Mouse (Mus musculus): ENCODE measurements around the gene Cenpe. TPM values are rescaled to one million over a fixed set of nuclear protein-coding genes. Genes with fewer than 3 reads are reported as not detected.

Cenpe gene
- polyA plus RNA-seq, 1 experiment = 48.3 TPM

DNA sequence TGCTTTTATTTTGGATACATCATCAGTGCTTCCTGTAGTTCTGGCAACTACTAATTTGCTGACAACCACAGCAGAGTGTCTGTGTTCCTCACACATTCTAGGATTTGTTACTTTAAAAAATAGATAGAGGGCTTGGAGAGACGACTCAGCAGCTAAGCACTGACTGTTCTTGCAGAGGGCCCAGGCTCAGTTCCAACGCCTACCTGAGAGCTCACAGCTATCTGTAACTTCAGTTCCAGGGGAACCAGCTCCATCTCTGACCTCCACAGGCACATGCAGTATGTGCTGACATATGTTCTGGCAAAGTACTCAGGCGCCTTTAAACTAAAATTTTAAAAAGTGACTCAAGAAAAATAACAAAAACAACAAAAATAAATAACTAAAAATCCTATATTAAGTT, 19.7 kb downstream of the Cenpe start:
- TF ChIP-seq CTCF (IDR thresholded peaks at IDR 0.05; ENCODE audit: control insufficient read depth, insufficient read depth, low read length) = no peak
- no peak for TF ChIP-seq POLR2A (IDR thresholded peaks at IDR 0.05; ENCODE audit: borderline replicate concordance, control insufficient read depth, low read depth, low read length)
- no peak overlapping the region for H3K27ac ChIP-seq (ENCODE audit: control insufficient read depth, insufficient read depth, low read depth, low read length, poor library complexity)
- no peak overlapping the region for H3K4me3 ChIP-seq (replicated peaks; ENCODE audit: control insufficient read depth, low read depth, low read length)
- 88% methylated on average over 3 of the region's 3 CpGs for WGBS
- no peaks in the 10 kb centered on the region for H3K4me1 ChIP-seq (ENCODE audit: control insufficient read depth, insufficient read depth, low read length)

DNA sequence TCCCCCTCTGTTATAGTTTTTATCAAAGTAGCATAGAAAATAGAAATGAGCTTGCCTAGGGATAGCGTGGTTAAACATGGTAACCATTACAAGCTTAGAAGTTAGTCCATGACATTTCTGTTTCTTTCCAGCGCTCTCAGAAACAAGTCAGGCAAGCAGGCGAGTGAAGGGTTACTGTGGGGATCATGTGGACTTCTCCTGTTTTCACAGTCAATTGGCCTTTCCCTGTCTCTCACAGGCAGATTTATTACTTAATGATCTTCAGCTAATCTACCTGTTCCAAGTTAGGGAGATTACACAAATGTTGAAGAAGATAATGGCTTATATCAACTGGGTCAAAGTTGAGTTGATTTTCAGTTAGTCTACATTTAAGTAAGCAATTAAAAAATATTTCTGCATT, 20.1 kb downstream of the Cenpe start:
- Histone ChIP-seq H3K4me3 (replicated peaks; ENCODE audit: control insufficient read depth, low read depth, low read length) (no peak overlapping the region), H3K27ac (ENCODE audit: control insufficient read depth, insufficient read depth, low read depth, low read length, poor library complexity) (no peak overlapping the region), H3K4me1 (ENCODE audit: control insufficient read depth, insufficient read depth, low read length) (no peaks in the 10 kb centered on the region)
- WGBS = 92% methylated on average over 3 of the region's 3 CpGs
- TF ChIP-seq CTCF (IDR thresholded peaks at IDR 0.05; ENCODE audit: control insufficient read depth, insufficient read depth, low read length) = no peak
- no peak for TF ChIP-seq POLR2A (IDR thresholded peaks at IDR 0.05; ENCODE audit: borderline replicate concordance, control insufficient read depth, low read depth, low read length)

DNA sequence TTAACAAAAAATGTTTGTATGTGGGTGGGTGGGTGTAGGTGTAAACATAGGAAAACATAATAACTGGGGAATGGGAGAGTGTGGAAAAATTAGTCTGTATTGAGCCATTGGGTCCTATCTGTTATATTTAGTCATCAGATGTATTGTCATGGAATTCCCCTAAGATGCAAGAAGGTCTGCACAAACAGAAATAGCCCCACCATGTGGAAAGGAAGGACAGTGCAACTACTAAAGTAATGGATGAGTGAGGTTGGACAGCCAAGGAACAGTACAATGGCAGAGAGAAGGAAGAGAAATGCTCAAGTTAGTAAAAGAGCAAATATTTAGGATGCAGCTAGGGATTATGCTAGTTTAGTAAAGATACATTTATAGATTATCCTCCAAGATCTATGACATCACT, 33.4 kb downstream of the Cenpe start:
- Histone ChIP-seq H3K27ac (ENCODE audit: control insufficient read depth, insufficient read depth, low read depth, low read length, poor library complexity) (no peak overlapping the region), H3K4me1 (ENCODE audit: control insufficient read depth, insufficient read depth, low read length) (no peaks in the 10 kb centered on the region; the same call in 1 of the 2 replicates), H3K4me3 (replicated peaks; ENCODE audit: control insufficient read depth, low read depth, low read length) (no peak overlapping the region)
- TF ChIP-seq CTCF (IDR thresholded peaks at IDR 0.05; ENCODE audit: control insufficient read depth, insufficient read depth, low read length) = no peak
- no peak for TF ChIP-seq POLR2A (IDR thresholded peaks at IDR 0.05; ENCODE audit: borderline replicate concordance, control insufficient read depth, low read depth, low read length)

DNA sequence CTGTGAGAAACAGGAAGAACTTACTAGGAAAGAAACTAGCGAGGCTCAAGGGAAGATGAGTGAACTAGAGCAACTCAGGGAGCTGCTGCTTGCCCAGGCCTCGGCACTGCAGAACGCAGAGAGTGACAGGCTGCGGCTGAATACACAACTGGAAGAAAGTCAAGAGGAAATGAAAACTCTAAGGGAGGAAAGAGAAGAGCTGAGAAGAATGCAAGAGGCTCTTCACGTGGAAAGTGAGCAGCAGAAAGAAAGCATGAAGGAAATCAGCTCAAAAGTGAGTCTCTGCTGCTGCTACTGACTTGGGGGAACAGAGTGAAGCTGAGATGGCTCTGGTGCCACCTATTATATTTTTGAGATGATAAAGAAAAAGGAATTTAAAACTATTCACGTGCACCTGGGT, 34.5 kb downstream of the Cenpe start:
- H3K4me3 ChIP-seq (replicated peaks; ENCODE audit: control insufficient read depth, low read depth, low read length) = no peak overlapping the region
- TF ChIP-seq POLR2A (IDR thresholded peaks at IDR 0.05; ENCODE audit: borderline replicate concordance, control insufficient read depth, low read depth, low read length) = no peak
- no peak for TF ChIP-seq CTCF (IDR thresholded peaks at IDR 0.05; ENCODE audit: control insufficient read depth, insufficient read depth, low read length)
- H3K4me1 ChIP-seq (ENCODE audit: control insufficient read depth, insufficient read depth, low read length) = no peaks in the 10 kb centered on the region; the same call in 1 of the 2 replicates
- H3K27ac ChIP-seq (ENCODE audit: control insufficient read depth, insufficient read depth, low read depth, low read length, poor library complexity) = no peak overlapping the region
- 94% methylated on average over 6 of the region's 6 CpGs for WGBS

DNA sequence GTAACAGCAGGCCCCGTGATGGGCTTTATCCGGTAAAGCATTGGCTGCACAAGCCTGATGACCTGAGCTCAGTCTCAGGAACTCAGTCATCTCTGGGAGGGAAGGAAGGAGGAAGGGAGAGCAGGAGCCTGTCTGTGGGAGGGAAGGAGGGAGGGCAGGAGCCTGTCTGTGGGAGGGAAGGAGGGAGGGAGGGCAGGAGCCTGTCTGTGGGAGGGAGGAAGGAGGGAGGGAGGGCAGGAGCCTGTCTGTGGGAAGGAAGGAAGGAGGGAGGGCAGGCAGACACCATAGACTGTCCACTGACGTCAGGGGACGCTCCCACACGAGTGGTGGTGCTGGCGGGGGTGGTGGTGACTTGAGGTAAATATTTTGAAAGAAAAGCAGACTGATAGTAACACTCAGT, 36.8 kb downstream of the Cenpe start:
- Histone ChIP-seq H3K4me3 (replicated peaks; ENCODE audit: control insufficient read depth, low read depth, low read length) (no peak overlapping the region), H3K27ac (ENCODE audit: control insufficient read depth, insufficient read depth, low read depth, low read length, poor library complexity) (no peak overlapping the region; the same call in 1 of the 2 replicates), H3K4me1 (ENCODE audit: control insufficient read depth, insufficient read depth, low read length) (no peaks in the 10 kb centered on the region; the same call in 1 of the 2 replicates)
- 78% methylated on average over 6 of the region's 6 CpGs for WGBS
- TF ChIP-seq POLR2A (IDR thresholded peaks at IDR 0.05; ENCODE audit: borderline replicate concordance, control insufficient read depth, low read depth, low read length) (no peak; the same call in 1 of the 2 replicates), CTCF (IDR thresholded peaks at IDR 0.05; ENCODE audit: control insufficient read depth, insufficient read depth, low read length) (no peak)

DNA sequence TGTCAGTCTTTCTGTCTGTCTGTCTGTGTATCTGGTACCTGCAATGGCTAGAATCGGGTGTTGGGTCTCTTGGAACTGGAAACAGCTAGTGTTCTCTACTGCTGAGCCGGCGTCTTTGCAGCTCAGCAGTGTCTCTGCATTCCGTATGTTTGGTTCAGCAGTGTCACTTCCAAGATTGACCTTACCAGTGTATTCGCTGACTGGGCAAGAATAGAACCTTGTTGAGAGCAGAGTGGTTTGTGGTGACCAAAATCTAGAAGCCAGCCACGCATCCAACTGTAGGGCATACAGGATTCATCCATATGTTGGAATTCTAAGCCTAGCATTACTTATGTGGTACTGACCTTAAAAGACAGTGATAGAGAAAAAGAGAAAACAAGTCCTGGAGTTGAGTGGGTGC, 39.5 kb downstream of the Cenpe start:
- WGBS = 94% methylated on average over 6 of the region's 6 CpGs
- Histone ChIP-seq H3K27ac (ENCODE audit: control insufficient read depth, insufficient read depth, low read depth, low read length, poor library complexity) (no peak overlapping the region), H3K4me1 (ENCODE audit: control insufficient read depth, insufficient read depth, low read length) (no peaks in the 10 kb centered on the region; the same call in 1 of the 2 replicates), H3K4me3 (replicated peaks; ENCODE audit: control insufficient read depth, low read depth, low read length) (no peak overlapping the region)
- no peak for TF ChIP-seq CTCF (IDR thresholded peaks at IDR 0.05; ENCODE audit: control insufficient read depth, insufficient read depth, low read length)
- no peak for TF ChIP-seq POLR2A (IDR thresholded peaks at IDR 0.05; ENCODE audit: borderline replicate concordance, control insufficient read depth, low read depth, low read length)

DNA sequence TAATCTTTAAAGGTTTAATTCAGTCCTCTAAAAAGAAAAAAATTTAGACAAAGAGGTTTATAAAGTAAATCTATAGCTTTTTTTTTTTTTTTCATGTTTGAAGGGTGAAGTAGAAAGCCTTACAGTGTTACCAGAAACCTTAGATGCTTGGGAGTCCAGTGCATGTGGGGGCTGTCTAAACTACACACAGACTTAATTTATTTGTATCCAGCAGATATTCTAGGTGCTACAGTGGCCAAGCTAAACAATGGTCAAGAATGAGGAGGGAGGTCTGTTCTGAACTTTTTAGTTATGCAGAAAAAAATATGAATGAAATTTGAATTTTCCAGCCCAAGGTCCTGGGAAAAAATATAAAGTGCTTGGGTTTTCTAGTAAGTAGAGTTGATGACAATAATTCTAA, 42.4 kb downstream of the Cenpe start:
- Histone ChIP-seq H3K4me1 (ENCODE audit: control insufficient read depth, insufficient read depth, low read length) (no peaks in the 10 kb centered on the region), H3K27ac (ENCODE audit: control insufficient read depth, insufficient read depth, low read depth, low read length, poor library complexity) (no peak overlapping the region), H3K4me3 (replicated peaks; ENCODE audit: control insufficient read depth, low read depth, low read length) (no peak overlapping the region)
- TF ChIP-seq CTCF (IDR thresholded peaks at IDR 0.05; ENCODE audit: control insufficient read depth, insufficient read depth, low read length) (no peak), POLR2A (IDR thresholded peaks at IDR 0.05; ENCODE audit: borderline replicate concordance, control insufficient read depth, low read depth, low read length) (no peak)

DNA sequence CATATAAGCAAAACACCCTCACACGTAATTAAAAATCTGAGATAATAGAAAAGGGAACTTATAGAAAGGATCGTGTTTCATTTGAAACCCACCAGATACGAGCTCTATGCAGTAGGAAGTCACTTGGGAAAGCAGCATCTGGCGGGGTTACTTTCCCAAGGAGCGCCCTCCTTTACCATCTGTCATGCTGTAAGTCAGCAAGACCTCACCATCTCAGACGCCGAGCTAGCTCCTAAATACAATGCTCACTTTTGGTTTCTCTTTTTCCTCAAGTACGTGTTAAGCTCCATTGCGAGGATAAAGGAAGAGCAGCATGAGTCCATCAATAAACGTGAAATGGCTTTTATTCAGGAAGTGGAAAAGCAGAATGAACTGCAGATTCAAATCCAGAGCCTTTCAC, 46.6 kb downstream of the Cenpe start:
- 92% methylated on average over 10 of the region's 10 CpGs for WGBS
- Histone ChIP-seq H3K4me1 (ENCODE audit: control insufficient read depth, insufficient read depth, low read length) (no peaks in the 10 kb centered on the region), H3K4me3 (replicated peaks; ENCODE audit: control insufficient read depth, low read depth, low read length) (no peak overlapping the region), H3K27ac (ENCODE audit: control insufficient read depth, insufficient read depth, low read depth, low read length, poor library complexity) (no peak overlapping the region)
- TF ChIP-seq POLR2A (IDR thresholded peaks at IDR 0.05; ENCODE audit: borderline replicate concordance, control insufficient read depth, low read depth, low read length) = no peak
- TF ChIP-seq CTCF (IDR thresholded peaks at IDR 0.05; ENCODE audit: control insufficient read depth, insufficient read depth, low read length) = no peak

DNA sequence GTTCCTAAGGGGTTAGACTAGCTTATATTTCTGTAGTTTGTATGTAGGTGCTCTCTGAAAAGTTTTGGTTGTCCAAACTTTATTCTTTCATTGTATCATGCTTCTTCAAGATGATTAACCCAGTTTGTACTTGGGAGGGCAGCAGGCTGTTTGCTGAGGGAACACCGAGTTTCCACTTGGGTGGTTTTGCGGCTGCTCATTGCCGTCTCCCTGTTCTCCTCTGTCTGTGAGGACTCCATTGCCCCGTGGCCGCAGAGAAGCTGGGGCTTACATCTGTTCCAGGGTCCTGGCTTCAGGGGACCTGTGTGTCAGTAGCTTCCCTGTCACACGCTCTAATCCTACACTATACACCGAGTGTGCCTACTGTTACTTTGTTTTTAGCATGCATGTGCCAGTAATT, 47.9 kb downstream of the Cenpe start:
- 96% methylated on average over 7 of the region's 7 CpGs for WGBS
- Histone ChIP-seq H3K4me3 (replicated peaks; ENCODE audit: control insufficient read depth, low read depth, low read length) (no peak overlapping the region), H3K27ac (ENCODE audit: control insufficient read depth, insufficient read depth, low read depth, low read length, poor library complexity) (no peak overlapping the region), H3K4me1 (ENCODE audit: control insufficient read depth, insufficient read depth, low read length) (no peaks in the 10 kb centered on the region)
- TF ChIP-seq POLR2A (IDR thresholded peaks at IDR 0.05; ENCODE audit: borderline replicate concordance, control insufficient read depth, low read depth, low read length) = no peak
- TF ChIP-seq CTCF (IDR thresholded peaks at IDR 0.05; ENCODE audit: control insufficient read depth, insufficient read depth, low read length) = no peak
